Mouse (Mus musculus): ENCODE data around the gene Fbxl13. TPM values are rescaled to one million over a fixed set of nuclear protein-coding genes. Genes with fewer than 3 reads are reported as not detected.

Gene Fbxl13
- total RNA-seq, 2 experiments from 2014 or later: 0.20 TPM; not detected in 1

DNA sequence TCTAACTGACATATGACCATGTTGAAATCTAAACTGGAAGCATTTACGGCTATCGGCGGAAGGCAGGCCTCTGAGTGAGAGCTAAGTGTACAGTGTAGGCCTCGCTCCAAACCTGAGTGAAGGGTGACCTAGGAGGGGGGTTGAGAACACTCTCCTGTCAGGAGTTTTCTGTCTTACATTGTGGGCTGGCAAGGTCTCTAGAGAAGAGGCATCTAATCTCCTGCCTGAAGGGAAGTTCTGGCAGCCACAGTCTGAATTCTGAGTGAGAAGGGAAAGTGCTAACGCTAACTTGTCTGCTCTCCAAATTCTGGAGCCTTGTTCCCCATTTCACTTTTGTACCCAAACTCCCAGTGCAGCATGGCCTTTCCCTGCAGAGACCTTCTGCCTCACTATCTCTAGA, 156.9 kb downstream of the Fbxl13 start:
- no peak for DNase-seq (ENCODE audit: low spot score in 2 of 2)

DNA sequence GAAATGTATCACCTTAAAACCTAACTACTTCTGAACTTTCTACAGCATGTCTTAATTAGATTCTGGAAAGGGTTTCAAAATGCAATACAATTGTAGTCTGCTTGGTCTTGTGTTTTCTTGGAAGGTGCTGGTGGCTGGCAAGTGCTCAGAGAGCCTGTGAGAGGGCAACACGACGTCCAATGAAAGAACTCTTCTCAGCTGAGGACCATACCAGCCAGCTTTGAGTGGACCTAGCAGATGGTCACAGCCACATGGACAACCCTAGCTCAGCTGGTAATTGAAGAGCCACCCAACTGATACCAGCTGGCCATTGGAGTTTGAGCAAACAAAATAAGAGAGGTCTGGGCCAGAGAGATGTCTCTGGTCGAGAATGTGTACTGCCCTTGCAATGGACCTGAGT, 157.7 kb downstream of the Fbxl13 start:
- no peak for DNase-seq (ENCODE audit: low spot score in 2 of 2)

DNA sequence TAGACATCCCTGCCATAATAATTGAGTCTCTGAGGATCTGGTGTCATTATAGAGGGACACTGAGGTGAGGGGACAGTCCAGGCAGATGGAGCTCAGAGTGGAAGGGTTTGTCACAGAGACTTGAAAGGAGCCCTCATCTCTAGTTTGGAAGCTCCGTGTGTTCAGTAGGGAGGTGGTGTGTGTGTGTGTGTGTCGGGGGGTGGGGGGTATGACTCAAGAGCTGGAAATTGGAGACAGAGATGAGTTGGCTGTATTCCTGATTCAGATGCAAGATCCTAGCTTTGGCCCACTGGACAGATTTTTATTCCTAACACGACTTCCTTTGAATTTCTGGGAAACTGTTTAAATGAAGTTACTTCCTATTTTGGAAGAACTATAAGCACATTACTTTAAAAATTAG, 158.1 kb downstream of the Fbxl13 start:
- no peak for DNase-seq (ENCODE audit: low spot score in 2 of 2)

DNA sequence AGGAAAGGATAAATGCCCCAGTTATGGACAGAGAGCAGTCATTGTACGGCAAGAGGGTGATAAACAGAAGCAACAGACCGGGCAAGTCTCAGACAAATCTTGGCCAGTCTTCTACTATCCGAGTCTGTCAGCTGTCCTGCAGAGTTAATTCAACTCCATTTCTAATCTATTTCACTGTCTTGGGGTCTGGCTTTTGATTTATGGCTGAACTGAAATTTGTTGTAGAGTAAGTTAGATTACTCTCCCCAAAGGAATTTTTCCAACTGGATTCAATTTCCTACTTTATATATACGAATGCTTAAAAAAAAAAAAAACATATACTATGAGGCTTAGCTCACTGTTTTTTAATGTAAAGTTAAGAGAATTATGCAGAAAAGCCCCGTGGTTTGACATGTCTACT, 158.6 kb downstream of the Fbxl13 start:
- no peak for DNase-seq (ENCODE audit: low spot score in 2 of 2)

DNA sequence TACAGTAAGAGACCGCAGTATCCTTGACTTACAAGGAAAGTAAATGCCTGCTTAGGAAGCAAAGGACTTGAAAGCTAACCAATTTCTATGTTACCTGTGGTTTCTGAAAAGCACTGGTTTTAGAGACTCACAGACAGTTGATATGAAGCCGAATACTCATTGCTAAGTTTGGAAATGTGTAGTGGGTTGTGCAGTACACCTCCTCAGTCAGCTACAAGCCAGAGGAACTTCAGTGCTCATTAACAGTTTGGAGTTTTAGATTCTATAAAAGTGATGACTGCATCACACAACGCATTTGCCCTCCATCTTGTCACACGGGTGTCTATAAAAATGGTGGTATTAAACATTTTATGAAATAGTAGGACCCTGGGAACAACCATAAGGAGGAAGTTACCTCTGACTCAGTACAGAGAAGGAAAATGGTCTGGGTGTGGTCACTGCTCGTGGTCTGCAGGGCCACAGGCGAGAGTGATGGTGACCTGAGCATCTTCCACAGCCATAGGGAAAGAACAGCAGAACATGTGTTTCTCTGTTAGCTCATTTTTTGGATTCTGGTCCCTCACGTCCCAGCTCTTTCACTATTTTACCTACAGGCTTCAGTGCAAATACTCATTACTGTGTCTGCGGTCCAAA, 160.1 kb downstream of the Fbxl13 start:
- DNase-seq (ENCODE audit: low spot score in 2 of 2): no peak

DNA sequence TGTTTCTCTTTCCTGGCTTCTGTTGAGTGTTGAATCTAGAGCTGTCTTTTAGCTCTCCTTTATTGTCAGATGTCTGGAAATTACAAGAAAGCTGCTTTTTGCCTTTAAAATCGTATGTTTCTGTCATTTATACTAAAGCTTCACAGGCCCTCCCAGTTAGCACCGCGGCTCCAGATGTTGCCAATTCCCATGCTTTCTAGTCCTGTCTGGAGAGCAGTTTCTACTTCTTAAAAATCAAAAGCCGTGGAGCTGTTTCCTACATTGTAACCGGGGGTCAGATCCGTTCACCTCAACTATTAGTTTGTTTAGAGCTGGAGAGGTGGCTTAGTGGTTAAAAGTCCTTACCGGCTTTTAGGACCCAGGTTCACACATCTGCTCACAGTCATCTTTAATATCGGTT, 162.2 kb downstream of the Fbxl13 start:
- no peak for DNase-seq (ENCODE audit: low spot score in 2 of 2)

DNA sequence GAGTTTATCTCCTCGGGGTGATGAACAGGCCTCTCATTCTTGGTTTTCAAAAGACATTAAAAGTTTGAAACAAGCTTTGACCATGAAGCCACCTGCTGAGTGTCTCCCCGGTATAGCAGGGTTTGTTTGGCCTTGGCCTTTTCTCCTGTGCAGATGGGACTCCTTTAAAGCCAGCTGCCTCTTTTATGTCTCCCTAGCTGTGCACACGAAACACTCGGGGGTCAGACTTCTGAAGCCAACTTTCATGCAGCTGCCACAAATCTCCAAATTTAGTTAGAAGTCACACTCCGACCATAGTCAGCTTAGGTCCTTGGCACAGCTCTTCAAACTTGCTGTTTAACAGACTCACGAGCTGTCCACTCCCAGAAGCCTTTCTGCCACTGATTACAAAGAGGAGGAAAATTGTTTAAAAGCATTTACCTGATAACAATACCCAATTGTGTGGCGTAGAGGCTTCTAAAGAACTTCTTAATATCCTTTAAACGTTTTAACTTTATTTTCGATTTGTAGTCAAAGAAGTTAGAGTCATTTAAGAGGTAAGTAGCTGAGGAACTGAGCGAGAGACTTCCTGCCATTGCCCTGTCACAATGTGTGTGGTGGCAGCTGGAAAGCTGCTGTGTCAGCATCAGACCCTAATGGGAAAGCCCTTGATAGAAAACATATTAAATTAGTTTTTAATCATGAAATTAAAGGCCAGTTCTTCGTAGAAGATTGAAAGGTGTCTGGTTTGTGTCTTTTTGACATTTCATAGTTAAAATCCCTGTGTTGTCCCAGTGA, 162.8 kb downstream of the Fbxl13 start:
- no peak for DNase-seq (ENCODE audit: low spot score in 2 of 2)

DNA sequence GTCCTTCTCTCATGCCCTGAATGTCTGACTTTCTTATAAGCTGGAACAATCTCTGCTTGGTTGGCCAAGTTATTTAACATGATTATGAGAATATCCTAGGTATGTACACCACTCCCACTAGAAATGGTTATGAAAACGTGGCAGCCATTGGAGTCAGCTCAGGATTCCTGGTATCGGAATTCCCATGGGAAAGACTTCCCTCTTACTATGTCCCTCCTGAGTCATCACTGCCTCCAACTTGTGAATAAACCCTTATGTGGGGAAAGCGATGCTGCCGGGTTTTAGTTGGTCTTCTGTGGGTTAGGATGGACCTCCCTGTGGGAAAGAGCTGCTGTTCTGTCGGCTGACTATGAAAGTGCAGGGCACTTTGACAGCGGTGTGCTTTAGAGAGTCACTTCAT, 163.9 kb downstream of the Fbxl13 start:
- no peak for DNase-seq (ENCODE audit: low spot score in 2 of 2)

DNA sequence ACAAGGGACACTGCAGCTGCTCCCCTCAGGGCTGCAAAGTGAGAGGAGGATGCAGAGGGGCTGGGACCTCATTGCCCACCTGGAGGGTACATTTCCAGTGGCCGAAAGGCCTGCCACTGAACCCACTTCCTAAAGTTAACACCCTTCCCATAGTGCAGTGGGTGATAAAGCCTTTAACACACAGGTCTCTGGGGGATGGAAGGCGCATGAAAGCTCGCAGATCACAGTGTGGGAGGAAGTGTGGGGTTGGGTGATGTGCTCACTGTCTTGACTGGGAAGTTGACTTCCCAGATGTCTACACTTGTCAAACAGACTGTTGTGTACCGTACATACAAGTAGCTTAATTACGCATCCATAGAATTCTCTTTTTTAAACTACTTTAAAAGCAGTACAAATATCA, 165.7 kb downstream of the Fbxl13 start:
- no peak for DNase-seq (ENCODE audit: low spot score in 2 of 2)

DNA sequence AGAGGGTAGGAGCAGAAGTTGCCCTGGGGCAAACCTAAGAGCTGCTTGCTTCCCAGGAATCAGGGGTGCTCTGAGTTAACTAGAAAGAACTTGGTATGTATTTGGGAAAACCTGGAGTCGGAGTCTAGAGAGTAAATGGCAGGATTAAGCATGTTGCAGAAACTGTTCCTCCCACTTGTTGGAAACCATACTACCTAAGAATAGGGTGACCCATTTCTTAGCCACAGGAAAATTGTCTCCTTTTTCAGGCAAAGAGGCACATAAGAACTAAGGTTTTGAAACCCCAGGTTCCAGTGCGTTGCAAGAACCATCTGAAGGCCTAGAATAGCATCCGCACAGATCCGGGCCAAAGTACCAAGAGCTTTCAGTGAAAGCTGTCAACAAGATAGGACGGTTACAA, 167.0 kb downstream of the Fbxl13 start:
- no peak for DNase-seq (ENCODE audit: low spot score in 2 of 2)

DNA sequence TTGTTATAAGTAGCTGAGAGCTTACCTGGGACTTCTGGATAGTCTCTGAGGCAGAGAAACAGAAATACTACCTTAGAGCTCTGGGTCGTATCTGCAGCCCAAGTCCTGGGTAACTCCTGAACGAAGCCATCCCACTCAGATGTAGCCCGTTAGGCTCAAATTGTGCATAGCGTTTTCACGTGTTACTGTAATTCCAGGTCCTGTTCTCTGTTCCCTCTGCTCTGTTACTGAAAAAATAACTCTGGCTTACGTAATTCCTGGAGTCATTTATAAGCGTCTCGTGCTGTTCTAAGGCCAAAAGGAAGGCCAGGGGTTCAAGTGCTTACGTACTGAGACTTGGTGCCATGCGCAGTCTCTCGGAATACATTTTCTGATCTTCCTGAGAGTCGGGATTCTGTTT, 177.3 kb downstream of the Fbxl13 start:
- no peak for DNase-seq (ENCODE audit: low spot score in 2 of 2)

DNA sequence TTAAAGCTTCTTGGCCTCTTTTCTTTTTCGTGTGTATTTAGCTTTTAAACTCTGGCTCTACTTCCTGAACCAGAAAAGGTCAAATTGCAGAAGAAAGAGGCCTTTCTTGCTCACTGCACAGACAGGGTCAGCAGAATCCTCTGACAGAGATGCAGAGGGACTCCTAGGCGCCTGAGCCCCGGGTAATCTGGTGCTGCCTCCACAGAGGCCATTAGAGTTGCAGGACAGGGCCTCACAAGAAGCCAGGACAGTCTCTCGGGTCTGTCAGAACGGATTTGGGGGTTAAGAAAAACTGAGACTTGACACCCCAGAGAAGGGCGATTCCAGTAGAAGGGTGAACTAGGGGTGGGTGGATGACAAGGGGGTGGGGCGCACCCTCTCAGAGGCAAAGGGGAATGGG, 178.0 kb downstream of the Fbxl13 start:
- no peak for DNase-seq (ENCODE audit: low spot score in 2 of 2)

DNA sequence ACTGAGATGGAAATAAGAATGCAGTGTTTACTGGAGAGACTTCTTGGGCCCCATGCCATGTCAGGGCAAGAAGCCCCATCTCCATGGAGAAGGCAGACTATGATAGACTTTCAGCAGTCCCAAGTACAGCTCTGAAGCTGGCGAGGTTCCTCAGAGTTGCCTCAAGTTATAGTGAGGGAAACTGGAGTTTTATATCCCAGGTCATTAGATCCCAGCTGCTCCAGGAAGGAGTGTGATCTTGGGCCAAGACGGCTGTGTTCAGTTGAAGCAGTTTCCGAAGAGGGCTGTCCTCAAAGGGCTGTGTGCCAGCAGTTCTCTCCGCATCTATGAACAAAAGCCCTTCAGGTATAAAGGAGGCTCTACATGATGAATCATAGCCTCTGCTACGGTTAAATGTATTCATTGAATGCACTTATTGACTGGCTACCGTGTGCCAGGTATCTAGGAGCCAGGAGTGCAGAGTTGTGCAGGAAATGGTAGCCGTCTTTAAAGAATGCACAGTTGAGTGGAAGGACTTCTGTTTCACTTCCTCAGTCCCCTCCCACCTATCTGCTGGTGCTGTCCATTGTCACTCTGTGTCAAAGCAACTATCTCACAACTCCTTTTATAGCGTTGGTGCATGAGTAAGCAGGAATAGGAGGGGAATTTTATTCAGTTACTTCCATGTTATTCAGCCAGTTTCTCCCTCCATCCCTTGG, 204.5 kb downstream of the Fbxl13 start:
- DNase-seq (ENCODE audit: low spot score in 2 of 2): no peak

DNA sequence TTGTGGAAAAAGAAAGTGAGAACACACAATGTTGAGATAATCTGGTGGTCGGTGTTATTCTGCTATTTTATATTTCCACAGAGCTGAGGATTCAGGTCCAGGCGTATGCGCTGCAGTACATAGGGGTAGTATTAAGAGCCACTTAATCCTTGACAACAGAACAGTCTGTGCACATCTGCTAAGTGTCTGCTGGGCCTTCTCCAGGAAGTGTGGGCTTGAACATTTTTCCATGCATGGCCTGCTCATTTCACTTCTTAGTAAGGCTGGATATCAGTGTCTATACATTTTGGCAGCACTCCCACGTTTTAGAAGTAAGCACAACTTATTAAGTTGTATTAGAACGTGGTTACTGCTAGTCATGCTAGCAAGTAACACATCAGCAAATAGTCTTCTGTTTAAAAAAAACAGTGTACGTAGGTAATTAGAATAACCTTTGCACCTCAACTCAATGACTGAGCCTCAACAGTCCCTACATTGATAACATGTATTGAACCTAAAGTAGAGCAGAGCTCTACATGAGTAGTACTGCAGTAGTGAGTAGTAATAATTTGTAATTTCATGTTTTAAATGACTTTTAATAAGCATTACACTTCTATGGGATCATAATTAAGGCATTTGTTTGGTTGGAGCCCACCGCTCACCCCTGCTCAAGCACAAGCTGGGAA, 205.9 kb downstream of the Fbxl13 start:
- no peak for DNase-seq (ENCODE audit: low spot score in 2 of 2)

DNA sequence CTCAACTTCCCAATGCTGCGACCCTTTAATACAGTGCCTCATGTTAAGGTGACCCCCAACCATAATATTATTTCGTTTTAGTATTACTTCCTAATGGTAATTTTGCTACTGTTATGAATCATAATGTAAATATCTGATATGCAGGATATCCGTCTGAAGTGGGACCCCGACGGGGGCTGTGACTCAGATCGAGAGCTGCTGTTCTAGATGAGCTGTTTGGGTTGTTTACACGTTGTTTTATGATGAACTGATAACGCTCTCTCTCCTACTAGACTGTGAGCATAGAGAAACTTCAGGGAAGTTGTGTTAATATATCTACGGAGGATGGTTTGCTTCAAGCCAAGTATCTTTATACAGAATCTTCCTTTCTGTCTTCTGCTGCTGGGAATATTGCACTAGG, 207.0 kb downstream of the Fbxl13 start:
- DNase-seq (ENCODE audit: low spot score in 2 of 2): no peak

DNA sequence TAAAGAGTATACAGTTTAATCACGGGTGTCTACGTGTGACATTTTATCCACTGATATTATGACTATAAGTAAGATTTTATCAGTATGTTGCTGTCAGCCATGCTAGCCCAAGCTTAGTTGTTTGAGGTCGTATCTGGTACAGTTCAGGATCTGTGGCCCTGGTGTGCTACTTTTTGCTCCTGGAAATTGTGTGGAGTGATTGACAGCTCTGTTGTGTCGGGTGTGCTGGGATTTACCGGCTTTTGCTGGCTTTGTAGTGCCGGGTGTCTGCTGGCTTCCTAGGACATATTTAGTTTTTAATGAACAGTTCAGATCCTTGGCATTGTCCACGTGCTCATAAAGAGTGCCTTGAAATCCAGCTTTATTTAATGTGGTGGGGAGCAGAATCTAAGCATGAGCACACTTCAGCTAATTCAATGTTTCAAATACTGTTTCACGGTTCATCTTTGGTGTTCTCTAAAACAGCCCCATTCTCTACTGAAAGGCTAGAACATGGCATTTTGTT, 208.9 kb downstream of the Fbxl13 start:
- DNase-seq (ENCODE audit: low spot score in 2 of 2): no peak

DNA sequence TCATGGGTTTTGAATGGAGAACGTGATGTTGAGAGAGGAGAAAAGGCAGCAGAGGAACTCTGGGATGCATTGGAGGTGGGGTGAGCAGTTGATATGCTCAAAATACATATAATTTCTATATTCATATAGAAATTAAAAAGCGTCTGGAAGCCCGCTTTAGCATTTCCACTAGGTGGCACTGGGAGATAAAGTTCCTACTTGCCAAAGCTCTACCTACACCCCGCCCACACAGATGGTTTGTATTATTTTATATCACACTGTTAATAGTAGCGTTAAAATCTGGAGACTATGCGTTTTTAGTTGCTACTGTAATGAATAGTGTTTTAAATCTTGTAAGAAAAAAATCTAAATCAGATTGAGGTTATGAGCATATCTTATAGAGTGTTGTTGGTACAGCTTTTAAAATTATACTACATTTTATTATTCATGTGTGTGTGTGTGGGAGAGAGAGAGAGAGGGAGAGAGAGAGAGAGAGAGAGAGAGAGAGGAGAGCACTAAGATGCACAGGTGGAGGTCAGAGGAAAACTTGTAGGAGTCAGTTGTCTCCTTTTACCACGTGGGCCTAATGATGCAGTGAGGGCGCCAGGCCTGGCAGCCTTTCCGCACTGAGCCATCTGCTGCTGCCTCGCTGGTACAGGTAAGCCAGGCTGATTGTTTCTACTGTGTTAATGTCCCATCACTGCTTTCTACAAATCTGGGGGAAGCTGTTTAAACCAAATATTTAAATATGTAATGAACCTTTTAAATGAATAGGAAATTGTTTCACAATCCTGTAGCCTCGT, 211.1 kb downstream of the Fbxl13 start:
- DNase-seq (ENCODE audit: low spot score in 2 of 2): no peak

All from adrenal gland, adult 18-20 months (tissue).